Mouse (Mus musculus): ENCODE results near the gene Prim1.

DNA sequence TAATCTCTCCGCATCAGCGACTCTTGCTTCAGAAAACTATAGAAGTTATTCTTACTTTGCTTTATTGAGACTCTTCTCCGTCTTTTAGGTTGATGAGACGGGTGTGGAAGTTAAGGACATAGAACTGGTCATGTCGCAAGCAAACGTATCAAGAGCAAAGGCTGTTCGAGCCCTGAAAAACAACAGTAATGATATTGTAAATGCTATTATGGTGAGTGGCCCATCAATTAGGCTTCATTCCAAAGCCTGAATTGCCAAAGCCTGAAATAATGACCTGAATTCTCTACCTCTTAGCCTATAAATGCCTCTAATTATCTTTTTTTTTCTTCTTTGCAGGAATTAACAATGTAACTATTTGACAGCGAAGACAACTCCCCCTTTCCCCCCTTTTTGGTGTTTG lies 33.2 kb downstream of the Prim1 start:
- TF ChIP-seq EP300 (optimal IDR thresholded peaks at IDR 0.05) = no peak
- TF ChIP-seq CTCF (IDR thresholded peaks at IDR 0.05; ENCODE audit: low read depth) = no peak
